Mouse (Mus musculus): Measurements from ENCODE around the gene Prr3.

DNA sequence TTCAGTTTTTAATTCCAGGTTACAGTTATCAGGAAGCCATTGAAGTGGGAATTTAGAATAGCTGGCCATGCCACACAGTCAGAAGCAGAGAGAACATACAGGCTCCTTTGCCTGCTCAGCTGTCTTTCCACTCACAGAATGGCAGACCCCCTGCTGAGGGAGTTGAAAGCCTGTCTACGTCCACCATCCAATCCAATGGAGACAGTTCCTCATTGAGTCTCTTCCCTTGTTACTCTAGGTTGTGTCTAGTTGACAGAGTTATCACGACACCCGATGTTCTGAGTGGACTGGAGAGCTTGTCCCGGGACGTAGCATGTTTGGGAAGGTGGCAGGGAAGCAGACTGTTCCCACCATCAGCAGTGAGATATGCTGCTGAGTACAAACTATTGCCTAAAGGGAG, 45.2 kb upstream of the Prr3 start:
- TF ChIP-seq CTCF (IDR thresholded peaks at IDR 0.05; ENCODE audit: low read depth) (no peak), EP300 (IDR thresholded peaks at IDR 0.05; ENCODE audit: low read depth) (no peak)

All from heart, postnatal 0 days (tissue).